Mouse (Mus musculus): ENCODE measurements around the gene Spdye4c.

Gene Spdye4c

DNA sequence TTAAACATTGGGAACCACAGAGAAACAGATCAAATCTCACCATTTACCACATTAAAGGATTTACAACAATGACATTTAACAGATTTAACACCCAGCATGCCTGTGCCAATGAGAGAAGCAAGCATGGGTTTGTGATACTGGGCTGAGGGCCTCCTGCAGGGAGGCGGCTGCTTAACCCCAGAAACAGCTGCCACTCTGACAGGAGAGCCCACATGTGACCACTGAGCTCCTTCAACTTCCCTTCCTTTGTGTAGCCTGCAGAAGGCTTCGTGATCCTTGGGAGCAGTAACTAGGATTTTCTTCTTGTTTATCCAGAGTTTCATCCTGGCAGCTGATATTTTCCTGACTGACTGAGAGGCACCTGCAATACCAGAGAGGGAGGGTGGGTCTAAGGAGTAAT is 10.5 kb downstream of the Spdye4c start:
- DNase-seq (ENCODE audit: low spot score): peak; percentile 2

DNA sequence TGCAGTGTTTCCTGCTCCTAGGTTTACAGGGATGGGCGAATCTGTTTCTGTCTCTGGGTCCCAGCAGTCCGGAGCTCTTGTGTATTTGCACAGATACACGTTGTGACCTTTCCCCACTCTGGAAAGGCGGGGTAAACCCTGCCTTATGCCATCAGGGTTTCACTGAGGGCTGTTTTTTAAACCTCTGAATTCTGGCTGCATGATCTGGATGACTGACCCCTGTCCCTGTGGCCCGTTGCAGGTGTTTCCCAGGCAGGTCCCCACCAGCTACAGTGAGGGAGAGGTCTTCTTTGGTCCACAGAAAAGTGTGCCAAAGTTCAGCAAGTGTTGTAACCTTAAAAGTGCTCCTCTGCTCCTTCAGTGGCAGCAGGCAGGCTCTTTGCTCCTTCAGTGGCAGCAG is 18.3 kb downstream of the Spdye4c start:
- no peak for DNase-seq (ENCODE audit: low spot score)

DNA sequence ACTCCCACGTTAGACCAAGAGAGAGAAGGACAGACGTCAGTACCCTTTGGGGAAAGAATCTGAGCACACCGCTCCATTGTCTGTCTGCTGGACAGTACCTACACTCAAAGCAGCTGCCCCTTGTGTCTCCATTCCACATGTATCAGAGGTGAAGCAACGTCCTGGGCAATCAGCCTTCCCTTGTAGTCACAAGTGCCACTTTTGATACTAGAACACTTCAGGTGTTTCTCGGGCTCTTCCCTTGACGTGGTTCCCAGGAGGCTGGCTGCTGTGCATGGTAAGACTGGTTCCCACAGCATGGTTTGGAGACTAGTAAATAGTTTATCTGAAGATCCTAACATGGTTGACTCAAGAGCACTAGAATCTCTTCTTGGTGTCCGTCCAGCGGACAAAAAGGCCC is 20.2 kb downstream of the Spdye4c start:
- DNase-seq (ENCODE audit: low spot score): no peak

DNA sequence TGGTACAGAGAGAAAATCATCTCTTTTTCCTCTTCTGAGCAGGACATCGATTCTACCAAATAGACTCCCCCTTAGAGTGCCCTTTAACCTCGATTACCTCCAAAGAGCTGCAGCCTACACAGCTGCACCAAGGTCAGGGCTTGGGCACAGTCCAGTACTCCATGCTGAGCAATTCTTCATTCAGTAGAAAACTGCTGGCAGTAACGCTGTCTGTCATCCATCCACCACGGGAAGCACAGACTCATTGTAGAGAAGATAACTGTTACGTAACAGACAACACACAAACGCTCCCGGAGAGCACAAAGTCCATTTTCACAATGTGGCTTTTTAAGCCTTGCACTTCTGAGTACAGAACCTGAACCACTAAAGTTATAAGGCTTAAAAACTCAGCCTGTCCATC is 21.3 kb downstream of the Spdye4c start:
- no peak for DNase-seq (ENCODE audit: low spot score)

GRCm38 (mm10) chr2:128613365-128613764 is 22.4 kb downstream of the Spdye4c start:
- no peak for DNase-seq (ENCODE audit: low spot score)

DNA sequence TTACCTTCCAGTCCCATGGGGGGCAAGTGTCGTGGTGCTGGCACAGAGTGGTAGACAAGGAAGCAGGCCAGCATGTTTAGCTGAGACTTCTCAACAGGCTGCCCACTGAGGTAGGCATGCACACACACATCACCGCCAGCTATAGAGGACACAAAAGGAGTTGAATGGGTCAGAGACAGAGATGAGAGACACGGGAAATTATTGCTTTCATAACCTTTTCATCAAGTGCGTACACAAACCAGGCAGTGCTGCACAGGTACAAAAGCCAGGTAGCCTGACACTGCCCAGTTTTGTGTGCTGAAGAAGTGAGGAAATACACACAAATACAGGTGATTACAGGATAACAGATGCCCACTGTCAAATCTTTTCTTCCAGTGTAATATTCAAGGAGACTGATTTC is 24.4 kb downstream of the Spdye4c start:
- no peak for DNase-seq (ENCODE audit: low spot score)

GRCm38 (mm10) chr2:128620578-128620977 is 29.6 kb downstream of the Spdye4c start:
- no peak for DNase-seq (ENCODE audit: low spot score)
